Mouse (Mus musculus) ZHBTc4 (cell line): Measurements from ENCODE around the gene Fbxw20.
"Not testable (repeated sequence)": the region's sequence is repeated elsewhere in the genome, so short reads cannot be mapped to it uniquely, and the experiment has no call there.

ENCODE experiments used
- DNase-seq: peaks from one replicate; pipeline ENCODE4 v3.0.0-alpha.2; 2011; ENCODE audit warnings: low read depth, low spot score

Fbxw20 gene

GRCm38 (mm10) chr9:109234654-109235053 lies at the start of gene Fbxw20:
Gene Fbxw20, minus strand, starts transcription at chr9:109234754.
- no peak for DNase-seq

GRCm38 (mm10) chr9:109263041-109263440 lies 28.5 kb upstream of the Fbxw20 start:
- no peak for DNase-seq

DNA sequence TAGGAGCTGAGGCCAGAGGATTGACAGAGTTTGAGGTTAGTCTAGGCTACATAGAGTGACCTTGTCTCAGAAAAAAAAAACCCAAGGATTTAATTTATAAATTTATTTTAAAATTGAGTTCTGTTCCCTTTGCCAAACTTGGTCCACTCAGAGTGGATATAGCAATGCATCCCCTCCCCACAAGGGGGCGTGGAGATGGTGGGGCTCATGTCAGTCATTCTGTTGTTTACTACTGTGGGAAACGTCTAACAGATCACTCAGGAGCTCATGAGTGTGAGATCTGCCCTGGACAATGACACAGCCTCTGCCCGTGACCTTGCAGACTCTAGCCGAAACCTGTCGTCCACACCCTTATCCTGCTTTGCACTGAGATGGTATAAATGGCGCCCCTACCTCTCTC lies 16.1 kb downstream of the Fbxw20 start:
- peak; percentile 74 for DNase-seq

DNA sequence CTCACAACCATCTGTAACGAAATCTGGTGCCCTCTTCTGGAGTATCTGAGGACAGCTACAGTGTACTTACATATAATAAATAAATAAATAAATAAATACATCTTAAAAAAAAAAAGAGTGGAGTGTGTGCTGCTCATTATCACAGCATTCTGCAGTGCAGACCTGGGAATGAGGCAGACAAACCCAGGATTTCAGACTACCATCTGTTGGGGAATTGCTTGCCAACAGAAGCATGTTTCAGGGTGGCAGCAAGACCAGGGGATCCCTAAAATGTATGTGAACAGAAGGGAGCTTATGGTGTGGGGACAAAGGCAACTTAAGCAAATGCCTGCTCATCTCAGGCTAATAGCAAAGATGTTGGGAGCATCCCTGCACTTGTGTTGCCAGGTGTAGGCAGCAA lies 33.2 kb downstream of the Fbxw20 start:
- DNase-seq = not testable (repeated sequence)

DNA sequence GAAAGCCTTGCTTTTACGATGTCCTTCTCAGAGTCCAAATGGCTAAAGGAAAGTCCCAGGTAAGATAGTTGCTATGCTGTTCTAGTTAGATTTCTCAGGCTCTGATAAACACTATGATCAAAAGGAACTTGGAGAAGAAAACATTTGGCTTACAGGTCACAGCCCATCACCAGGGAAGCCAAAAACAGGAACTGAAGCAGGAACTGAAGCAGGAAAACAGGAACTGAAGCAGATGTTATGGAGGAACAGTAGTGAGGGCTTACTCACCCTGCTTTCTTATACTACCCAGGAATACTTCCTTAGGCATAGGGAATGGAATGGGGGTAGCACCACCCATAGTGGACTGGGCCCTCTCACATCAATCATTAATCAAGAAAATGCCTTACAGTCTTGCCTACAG lies 34.2 kb downstream of the Fbxw20 start:
- no peak for DNase-seq

GRCm38 (mm10) chr9:109199353-109199752 lies 35.2 kb downstream of the Fbxw20 start:
- no peak for DNase-seq

DNA sequence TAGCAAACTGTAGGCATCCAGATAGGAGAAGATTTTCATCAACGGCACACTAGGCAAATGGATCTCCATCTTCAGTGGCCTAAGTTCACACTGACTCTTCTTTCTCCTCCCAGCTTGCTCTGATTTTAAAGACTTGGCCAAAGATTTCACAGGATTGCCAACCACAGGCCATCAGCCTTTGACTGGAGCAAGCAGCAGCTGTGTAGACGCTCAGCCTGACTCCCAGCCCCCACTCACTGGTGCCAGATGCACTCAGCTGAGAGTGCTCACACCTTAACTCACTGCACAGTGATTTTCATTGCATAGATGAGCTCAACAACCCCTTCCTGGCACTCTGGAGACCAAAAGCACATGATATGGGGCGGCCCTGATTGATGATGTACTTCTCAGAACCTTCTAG lies 38.7 kb downstream of the Fbxw20 start, which contains the start of gene Fbxw13:
Gene Fbxw13, minus strand, starts transcription at position 101 of the 400 bp plus-strand sequence.
- DNase-seq = not testable (repeated sequence)

- peak; percentile 88 for DNase-seq
These were observed 57.3 kb downstream of the Fbxw20 start for GRCm38 (mm10) chr9:109177208-109177607.

- DNase-seq = peak; percentile 50
These were observed 58.3 kb downstream of the Fbxw20 start for GRCm38 (mm10) chr9:109176301-109176700.
